Mouse (Mus musculus): ENCODE data around the gene Ttc12. TPM values are rescaled to one million over a fixed set of nuclear protein-coding genes. Genes with fewer than 3 reads are reported as not detected.

Gene Ttc12
- polyA plus RNA-seq (2017; shearing (Covaris generic)): not detected

GRCm38 (mm10) chr9:49485892-49486311, at the start of gene Ttc12:
Gene Ttc12 (minus strand): TSS chr9:49486225.

GRCm38 (mm10) chr9:49426921-49427320, 59.1 kb downstream of the Ttc12 start, which contains the start of gene Ankk1:
Gene Ankk1 (minus strand): TSS chr9:49427021.

Other genes starting within 250 kb of the Ttc12 start
- gene Gm4894, start 235.7 kb downstream of the Ttc12 start, polyA plus RNA-seq (2017; shearing (Covaris generic)): not detected
- gene Drd2, start 145.6 kb downstream of the Ttc12 start, polyA plus RNA-seq (2017; shearing (Covaris generic)): not detected
- 0.14 TPM for gene Ankk1, start 59.2 kb downstream of the Ttc12 start, polyA plus RNA-seq (2017; shearing (Covaris generic))

All from effector memory CD4-positive, alpha-beta T cell, adult 5 months (primary cell).